Mouse (Mus musculus): ENCODE results near the gene Sh3bp5. TPM values are rescaled to one million over a fixed set of nuclear protein-coding genes. Genes with fewer than 3 reads are reported as not detected.
A peak's percentile ranks its signal among the peaks of the same experiment; 100 is the strongest.

Gene Sh3bp5
- polyA plus RNA-seq, 1 experiment from 2014 or later, result 161 TPM

DNA sequence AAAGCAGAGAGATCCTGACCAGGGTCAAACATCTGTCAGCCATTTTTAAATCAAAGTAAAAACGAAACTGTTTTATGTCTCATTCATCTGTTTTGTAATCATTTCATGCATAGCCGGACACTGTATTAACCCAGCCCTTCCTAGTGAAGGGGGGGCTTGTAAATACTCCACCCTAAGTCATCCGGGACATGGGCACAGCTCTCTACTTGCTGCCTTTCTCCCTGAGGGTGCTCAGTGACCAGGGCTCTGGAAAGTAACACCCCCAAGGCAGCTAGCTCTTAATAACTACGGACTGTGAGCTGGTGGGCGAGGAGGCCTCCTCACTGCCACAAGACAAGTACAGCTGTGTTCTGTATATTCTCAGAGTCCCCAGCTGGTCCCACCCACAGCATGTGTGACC is 13.1 kb upstream of the Sh3bp5 start:
- 74% methylated on average over 5 of the region's 5 CpGs for WGBS

DNA sequence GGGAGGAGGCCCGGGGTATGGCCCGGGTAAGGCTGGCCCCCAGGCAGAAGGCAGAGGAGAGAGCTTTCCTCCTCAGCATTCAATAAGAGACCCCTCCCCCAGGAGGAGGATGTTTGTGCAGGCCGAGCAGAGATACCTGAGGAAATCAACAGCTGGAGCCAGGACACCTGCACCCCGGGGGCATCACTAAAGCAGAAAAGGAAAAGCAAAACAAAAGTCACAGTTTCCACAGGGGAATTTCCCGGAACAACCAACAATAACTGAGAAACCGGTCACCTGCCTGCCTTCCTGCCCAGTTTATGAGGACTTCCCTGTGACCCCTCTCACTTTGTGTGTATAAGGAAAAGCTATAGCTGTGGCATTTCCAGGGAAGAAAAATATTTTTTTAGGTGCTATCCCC is 7.7 kb upstream of the Sh3bp5 start:
- Histone ChIP-seq H3K4me3 (no peak overlapping the region), H3K27ac (no peak overlapping the region), H3K4me1 (no peaks in the 10 kb centered on the region), H3K27me3 (replicated peaks) (no peaks in the 10 kb centered on the region), H3K36me3 (replicated peaks) (no peaks in the 10 kb centered on the region), H3K9ac (no peak overlapping the region), H3K9me3 (no peaks in the 10 kb centered on the region), H3K4me2 (no peak overlapping the region)
- no peak for ATAC-seq (replicated peaks)
- WGBS, result 79% methylated on average over 6 of the region's 6 CpGs

More for the DNA sequence above, 13.1 kb upstream of the Sh3bp5 start:
- no peaks in the 10 kb centered on the region for H3K36me3 ChIP-seq (replicated peaks)
- ATAC-seq (replicated peaks), result no peak
- no peak overlapping the region for H3K27ac ChIP-seq
- no peaks in the 10 kb centered on the region for H3K9me3 ChIP-seq
- no peak overlapping the region for H3K9ac ChIP-seq
- no peaks in the 10 kb centered on the region for H3K27me3 ChIP-seq (replicated peaks)
- H3K4me3 ChIP-seq, result no peak overlapping the region
- H3K4me2 ChIP-seq, result no peak overlapping the region
- no peaks in the 10 kb centered on the region for H3K4me1 ChIP-seq

DNA sequence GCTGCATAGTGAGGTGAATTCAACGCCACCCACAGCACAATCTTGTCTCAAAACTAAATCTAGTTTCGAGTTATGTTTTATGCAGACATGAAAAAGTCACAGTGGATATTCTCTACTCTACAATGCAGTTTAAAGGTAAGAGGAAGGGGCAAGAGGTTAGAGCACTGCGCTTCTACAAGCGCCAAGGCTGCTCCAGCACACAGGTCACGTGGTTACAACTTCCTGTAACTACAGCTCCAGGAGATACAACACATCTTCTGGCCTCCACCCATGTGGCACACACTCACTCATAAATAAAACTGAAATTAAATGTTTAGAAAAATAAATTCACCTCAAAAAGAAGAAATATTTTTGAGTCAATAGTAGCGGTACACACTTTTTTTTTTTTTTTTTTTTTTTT is 4.8 kb upstream of the Sh3bp5 start:
- no peak overlapping the region for H3K9ac ChIP-seq
- H3K27me3 ChIP-seq (replicated peaks), result no peaks in the 10 kb centered on the region
- H3K4me2 ChIP-seq, result no peak overlapping the region
- no peak overlapping the region for H3K27ac ChIP-seq
- H3K4me1 ChIP-seq, result peaks cover 8% of the 10 kb centered on the region
- ATAC-seq (replicated peaks), result no peak
- 86% methylated on average over 6 of the region's 6 CpGs for WGBS
- no peaks in the 10 kb centered on the region for H3K36me3 ChIP-seq (replicated peaks)
- H3K9me3 ChIP-seq, result no peaks in the 10 kb centered on the region
- no peak overlapping the region for H3K4me3 ChIP-seq

- no peaks in the 10 kb centered on the region for H3K9me3 ChIP-seq
- H3K4me1 ChIP-seq, result peaks cover 8% of the 10 kb centered on the region
- no peaks in the 10 kb centered on the region for H3K27me3 ChIP-seq (replicated peaks)
- WGBS, result 36% methylated on average over 3 of the region's 3 CpGs
- H3K4me2 ChIP-seq, result no peak overlapping the region
- no peak overlapping the region for H3K4me3 ChIP-seq
- H3K36me3 ChIP-seq (replicated peaks), result no peaks in the 10 kb centered on the region
- H3K9ac ChIP-seq, result no peak overlapping the region
- H3K27ac ChIP-seq, result no peak overlapping the region
- ATAC-seq (replicated peaks), result no peak
Observed at GRCm38 (mm10) chr14:31440230-31440629, 4.4 kb upstream of the Sh3bp5 start.

GRCm38 (mm10) chr14:31439279-31439678 is 3.4 kb upstream of the Sh3bp5 start:
- Histone ChIP-seq H3K4me2 (no peak overlapping the region), H3K27me3 (replicated peaks) (no peaks in the 10 kb centered on the region), H3K9me3 (no peaks in the 10 kb centered on the region), H3K27ac (no peak overlapping the region), H3K36me3 (replicated peaks) (no peaks in the 10 kb centered on the region), H3K4me3 (no peak overlapping the region), H3K9ac (no peak overlapping the region), H3K4me1 (peaks cover 10% of the 10 kb centered on the region)
- no peak for ATAC-seq (replicated peaks)
- 84% methylated on average over 11 of the region's 11 CpGs for WGBS

- H3K4me1 ChIP-seq, result peaks cover 23% of the 10 kb centered on the region
- no peak for ATAC-seq (replicated peaks)
- H3K4me3 ChIP-seq, result no peak overlapping the region
- H3K27me3 ChIP-seq (replicated peaks), result no peaks in the 10 kb centered on the region
- no peak overlapping the region for H3K4me2 ChIP-seq
- H3K27ac ChIP-seq, result no peak overlapping the region
- no peaks in the 10 kb centered on the region for H3K36me3 ChIP-seq (replicated peaks)
- H3K9ac ChIP-seq, result no peak overlapping the region
- WGBS, result 61% methylated on average over 8 of the region's 8 CpGs
- no peaks in the 10 kb centered on the region for H3K9me3 ChIP-seq
Observed at GRCm38 (mm10) chr14:31437826-31438529, 2.1 kb upstream of the Sh3bp5 start.

DNA sequence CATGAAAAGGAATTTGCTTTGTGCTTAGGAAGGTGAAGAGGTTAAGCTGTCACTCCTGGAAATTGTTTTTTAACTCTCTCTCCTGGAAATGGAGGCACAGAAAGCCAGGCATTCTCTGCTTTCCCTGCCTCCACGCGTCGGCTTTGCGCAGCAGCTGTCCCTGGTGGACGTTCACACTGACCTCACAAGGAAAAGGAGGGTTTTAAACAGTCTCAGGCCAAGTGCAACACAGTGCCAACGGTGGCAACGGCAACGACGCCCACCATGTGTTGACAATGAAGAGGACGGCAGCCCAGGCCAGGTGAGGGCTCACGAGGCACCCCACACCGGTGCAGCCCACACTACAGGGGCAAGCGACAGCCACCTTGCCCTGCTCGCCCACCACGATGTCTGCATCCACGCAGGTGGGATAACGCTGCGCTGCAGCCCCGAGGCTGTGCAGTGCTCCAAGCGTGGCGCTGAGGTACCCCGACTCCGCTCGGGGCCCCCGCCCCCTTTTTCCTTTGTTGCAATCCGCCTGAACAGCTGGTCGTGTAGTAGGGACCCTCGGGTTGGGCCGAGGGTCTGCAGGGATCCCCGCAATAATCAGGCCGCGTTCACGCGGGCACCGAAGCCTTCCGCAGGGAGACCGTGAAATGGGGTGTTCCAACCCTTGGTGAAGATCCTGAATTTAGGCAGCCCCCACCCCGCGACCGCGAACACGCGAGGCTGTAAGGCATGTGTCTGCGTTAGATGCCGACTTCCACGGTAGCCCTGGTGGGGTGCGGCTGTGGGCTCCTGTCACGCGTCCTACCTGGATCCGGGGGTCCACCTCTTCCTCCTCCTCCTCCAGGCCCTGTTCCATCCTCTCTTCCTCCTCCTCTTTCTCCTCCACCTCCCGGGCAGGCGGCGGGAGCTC is 611 bp downstream of the Sh3bp5 start:
- H3K9me3 ChIP-seq, result no peaks in the 10 kb centered on the region
- ATAC-seq (replicated peaks), result peak; percentile 83
- H3K4me2 ChIP-seq, result peak overlapping the region; percentile 65
- peak overlapping the region; percentile 90 for H3K9ac ChIP-seq
- peak overlapping the region; percentile 85 for H3K4me3 ChIP-seq
- H3K27ac ChIP-seq, result peak overlapping the region; percentile 98
- peaks cover 33% of the 10 kb centered on the region for H3K4me1 ChIP-seq
- WGBS, result under 1% methylated on average over 53 of the region's 53 CpGs
- no peaks in the 10 kb centered on the region; the same call in 1 of the 2 replicates for H3K36me3 ChIP-seq (replicated peaks)
- no peaks in the 10 kb centered on the region for H3K27me3 ChIP-seq (replicated peaks)

DNA sequence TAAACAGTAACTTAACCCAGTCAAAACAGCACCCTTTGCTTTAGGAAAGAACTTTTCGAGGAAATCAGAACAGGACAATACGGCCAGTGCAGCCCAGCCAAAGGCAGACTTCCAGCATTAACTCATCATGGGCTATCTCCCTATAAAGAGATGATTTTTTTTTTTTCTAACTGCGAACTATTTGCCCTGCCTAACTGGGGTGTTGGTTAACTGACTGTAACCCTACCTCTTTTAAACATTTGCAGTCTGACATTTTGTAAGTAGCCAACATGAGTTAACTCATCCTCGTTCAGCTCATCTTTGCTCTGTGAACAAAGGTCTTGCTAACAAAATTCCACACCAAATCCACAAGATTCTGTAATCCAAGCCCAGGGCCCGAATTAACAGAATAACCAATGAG is 1.5 kb downstream of the Sh3bp5 start:
- ATAC-seq (replicated peaks), result no peak
- Histone ChIP-seq H3K4me2 (peak overlapping the region; percentile 65), H3K27ac (no peak overlapping the region), H3K9ac (peak overlapping the region; percentile 1), H3K36me3 (replicated peaks) (no peaks in the 10 kb centered on the region; the same call in 1 of the 2 replicates), H3K9me3 (no peaks in the 10 kb centered on the region), H3K27me3 (replicated peaks) (no peaks in the 10 kb centered on the region), H3K4me3 (peak overlapping the region; percentile 85), H3K4me1 (peaks cover 33% of the 10 kb centered on the region)
- 52% methylated on average over 5 of the region's 5 CpGs for WGBS

- peaks cover 33% of the 10 kb centered on the region for H3K4me1 ChIP-seq
Observed at GRCm38 (mm10) chr14:31433851-31434360, 2.0 kb downstream of the Sh3bp5 start.

DNA sequence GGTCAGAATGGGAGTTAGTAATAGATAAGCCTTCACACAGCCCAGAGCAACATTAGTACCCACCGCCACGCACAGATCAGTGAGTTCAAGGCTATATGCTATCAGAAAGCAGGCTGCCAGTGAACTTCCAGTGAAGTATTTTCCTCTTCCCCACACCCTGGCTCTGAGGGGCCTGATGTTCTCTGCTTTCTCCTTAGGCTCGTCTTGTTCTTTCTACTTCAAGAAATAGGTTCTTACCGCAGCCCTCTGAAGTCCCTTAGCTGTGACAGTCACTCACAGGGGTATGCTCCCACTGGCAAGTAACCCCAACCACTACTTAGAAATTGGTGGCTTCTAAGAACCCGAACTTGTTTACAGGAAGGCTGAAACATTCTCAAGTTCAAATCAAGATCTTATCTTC is 2.8 kb downstream of the Sh3bp5 start:
- Histone ChIP-seq H3K9ac (no peak overlapping the region), H3K27ac (no peak overlapping the region), H3K4me2 (no peak overlapping the region), H3K36me3 (replicated peaks) (no peaks in the 10 kb centered on the region; the same call in 1 of the 2 replicates), H3K27me3 (replicated peaks) (no peaks in the 10 kb centered on the region), H3K4me3 (no peak overlapping the region), H3K4me1 (peaks cover 33% of the 10 kb centered on the region), H3K9me3 (no peaks in the 10 kb centered on the region)
- 77% methylated on average over 5 of the region's 5 CpGs for WGBS
- ATAC-seq (replicated peaks), result no peak

More at GRCm38 (mm10) chr14:31433851-31434360, 2.0 kb downstream of the Sh3bp5 start:
- Histone ChIP-seq H3K9me3 (no peaks in the 10 kb centered on the region), H3K36me3 (replicated peaks) (no peaks in the 10 kb centered on the region; the same call in 1 of the 2 replicates), H3K27me3 (replicated peaks) (no peaks in the 10 kb centered on the region), H3K27ac (no peak overlapping the region), H3K4me2 (peak overlapping the region; percentile 65), H3K9ac (peak overlapping the region; percentile 1; the same call in 1 of the 2 replicates), H3K4me3 (peak overlapping the region; percentile 85)
- WGBS, result 34% methylated on average over 7 of the region's 7 CpGs
- no peak for ATAC-seq (replicated peaks)

- Histone ChIP-seq H3K27ac (no peak overlapping the region), H3K27me3 (replicated peaks) (no peaks in the 10 kb centered on the region), H3K4me1 (peaks cover 33% of the 10 kb centered on the region), H3K9me3 (no peaks in the 10 kb centered on the region), H3K4me3 (no peak overlapping the region), H3K36me3 (replicated peaks) (no peaks in the 10 kb centered on the region; the same call in 1 of the 2 replicates), H3K4me2 (0 out of 2 replicates have a peak overlapping the region, but pooled peaks have one; percentile 8), H3K9ac (no peak overlapping the region)
- ATAC-seq (replicated peaks), result no peak
- 66% methylated on average over 4 of the region's 4 CpGs for WGBS
Observed at GRCm38 (mm10) chr14:31432424-31432823, 3.5 kb downstream of the Sh3bp5 start.

- Histone ChIP-seq H3K9ac (no peak overlapping the region), H3K4me2 (no peak overlapping the region), H3K27ac (no peak overlapping the region), H3K9me3 (no peaks in the 10 kb centered on the region), H3K4me1 (peaks cover 33% of the 10 kb centered on the region), H3K36me3 (replicated peaks) (no peaks in the 10 kb centered on the region; the same call in 1 of the 2 replicates), H3K27me3 (replicated peaks) (no peaks in the 10 kb centered on the region), H3K4me3 (no peak overlapping the region)
- 88% methylated on average over 3 of the region's 3 CpGs for WGBS
- no peak for ATAC-seq (replicated peaks)
Observed at GRCm38 (mm10) chr14:31431789-31432330, 4.0 kb downstream of the Sh3bp5 start.
